Mouse (Mus musculus) WW6 (cell line): ENCODE data around the gene BC030499.

Experiments
- DNase-seq: peaks from one replicate; pipeline ENCODE4 v3.0.0-alpha.2; 2013; ENCODE audit warnings: low read depth, low spot score

BC030499 gene

GRCm38 (mm10) chr11:78305272-78305671 lies 14.6 kb downstream of the BC030499 start:
- DNase-seq, result no peak

- DNase-seq, result no peak
Measured at GRCm38 (mm10) chr11:78310861-78311511, 20.3 kb downstream of the BC030499 start.

- no peak for DNase-seq
Measured at GRCm38 (mm10) chr11:78313662-78314061, 23.0 kb downstream of the BC030499 start.

GRCm38 (mm10) chr11:78318411-78318810 lies 27.8 kb downstream of the BC030499 start:
- no peak for DNase-seq

GRCm38 (mm10) chr11:78322076-78322831 lies 31.6 kb downstream of the BC030499 start:
- no peak for DNase-seq

- peak; percentile 91 for DNase-seq
Measured at GRCm38 (mm10) chr11:78322860-78323259, 32.2 kb downstream of the BC030499 start, which contains the start of gene Aldoc. Gene Aldoc (plus strand): TSS chr11:78322968.

- no peak for DNase-seq
Measured at GRCm38 (mm10) chr11:78324000-78324785, 33.6 kb downstream of the BC030499 start.

GRCm38 (mm10) chr11:78324965-78325364 lies 34.3 kb downstream of the BC030499 start:
- no peak for DNase-seq

- no peak for DNase-seq
Measured at GRCm38 (mm10) chr11:78327215-78327614, 36.6 kb downstream of the BC030499 start.

- DNase-seq, result peak; percentile 98
Measured at GRCm38 (mm10) chr11:78327634-78328511, 37.2 kb downstream of the BC030499 start, which contains the start of gene Pigs. Gene Pigs (plus strand): TSS chr11:78328415.

- no peak for DNase-seq
Measured at GRCm38 (mm10) chr11:78328512-78329056, 37.9 kb downstream of the BC030499 start.

- DNase-seq, result no peak
Measured at GRCm38 (mm10) chr11:78332676-78333075, 42.0 kb downstream of the BC030499 start.

- DNase-seq, result no peak
Measured at GRCm38 (mm10) chr11:78333992-78334391, 43.4 kb downstream of the BC030499 start.

GRCm38 (mm10) chr11:78337040-78337439 lies 46.4 kb downstream of the BC030499 start:
- no peak for DNase-seq

GRCm38 (mm10) chr11:78341702-78342101 lies 51.1 kb downstream of the BC030499 start:
- DNase-seq, result no peak

GRCm38 (mm10) chr11:78343381-78344327 lies 53.0 kb downstream of the BC030499 start, which contains the start of gene Unc119:
Gene Unc119 (plus strand): TSS chr11:78343482.
- DNase-seq, result no peak

- no peak for DNase-seq
Measured at GRCm38 (mm10) chr11:78344328-78344889, 53.8 kb downstream of the BC030499 start.

GRCm38 (mm10) chr11:78344890-78345715 lies 54.5 kb downstream of the BC030499 start:
- no peak for DNase-seq
